Mouse (Mus musculus) heart, embryonic 14.5 days (tissue): ENCODE results near the gene Vipr1. TPM values are rescaled to one million over a fixed set of nuclear protein-coding genes. Genes with fewer than 3 reads are reported as not detected.

ENCODE experiments used
- ATAC-seq: fragments of 200-750 bp; cut with Nextera tagmentation; 2 replicates; pipeline ENCODE4 v1.8.0; 2017; ENCODE audit warnings: low read depth, moderate TSS enrichment; ENCODE audit not compliant: insufficient number of reproducible peaks, insufficient read depth, low FRiP score
- H3K27ac ChIP-seq, 2 experiments: fragments of 200-500 bp in 1 of 2; fragments of 300-500 bp in 1 of 2; sonication (generic) in 1 of 2; replicated peaks in 1 of 2; 2 replicates each; pipeline ENCODE4 v1.5.1; 2012 to 2014; ENCODE audit warnings: low read depth in 2 of 2, low read length in 2 of 2, control low read depth in 1 of 2, mild to moderate bottlenecking in 1 of 2, mixed read lengths in 1 of 2; ENCODE audit not compliant: control insufficient read depth in 1 of 2, insufficient read depth in 1 of 2
- H3K27me3 ChIP-seq: fragments of 300-500 bp; sonication (generic); 2 replicates; pipeline ENCODE4 v1.6.1; 2014; ENCODE audit warnings: mild to moderate bottlenecking, low read length, control low read depth; ENCODE audit not compliant: control insufficient read depth, insufficient read depth
- H3K36me3 ChIP-seq: fragments of 300-500 bp; sonication (generic); 2 replicates; pipeline ENCODE4 v1.6.1; 2014; ENCODE audit warnings: mild to moderate bottlenecking, control low read depth, low read length, mixed read lengths; ENCODE audit not compliant: control insufficient read depth, insufficient read depth
- H3K4me1 ChIP-seq, 2 experiments: fragments of 200-500 bp in 1 of 2; fragments of 300-500 bp in 1 of 2; sonication (generic) in 1 of 2; 2 replicates each; pipeline ENCODE4 v1.6.1; 2012 to 2014; ENCODE audit warnings: low read length in 2 of 2, control low read depth in 1 of 2, mixed read lengths in 1 of 2; ENCODE audit not compliant: control insufficient read depth in 2 of 2, insufficient read depth in 2 of 2
- H3K4me2 ChIP-seq: fragments of 300-500 bp; sonication (generic); 2 replicates; pipeline ENCODE4 v1.6.1; 2014; ENCODE audit warnings: mild to moderate bottlenecking, low read length
- H3K4me3 ChIP-seq, 2 experiments: fragments of 200-500 bp in 1 of 2; fragments of 300-500 bp in 1 of 2; sonication (generic) in 1 of 2; 2 replicates each; pipeline ENCODE4 v1.5.1; 2012 to 2014; ENCODE audit warnings: low read length in 2 of 2, mild to moderate bottlenecking in 2 of 2, control low read depth in 1 of 2, low read depth in 1 of 2, moderate library complexity in 1 of 2; ENCODE audit not compliant: control insufficient read depth in 1 of 2, insufficient read depth in 1 of 2
- H3K9ac ChIP-seq: fragments of 300-500 bp; sonication (generic); 2 replicates; pipeline ENCODE4 v1.6.1; 2014; ENCODE audit warnings: mild to moderate bottlenecking, low read length
- H3K9me3 ChIP-seq: fragments of 300-500 bp; sonication (generic); 2 replicates; pipeline ENCODE4 v1.6.1; 2016; ENCODE audit warnings: low read length, control low read depth; ENCODE audit not compliant: control insufficient read depth
- WGBS: fragments of 180-500 bp; shearing (Covaris S2); extraction: QIAGEN DNeasy Blood & Tissue Kit; methylation state at CpG from one replicate; pipeline ENCODE4 v1.1.7; 2014; 5-methylcytosine and 5-hydroxymethylcytosine counted together
- polyA plus RNA-seq: library from polyadenylated mRNA; unstranded; fragments of >200 nt; fragmentation: Nextera tagmentation; extraction: Ambion mirVana; gene quantifications from 2 replicates; pipeline ENCODE4 v1.2.1, GENCODE M21; 2014

The Vipr1 gene
- polyA plus RNA-seq, 1 experiment from 2014 or later, result 0.11 TPM

- no peaks in the 10 kb centered on the region for H3K9me3 ChIP-seq
- H3K4me1 ChIP-seq, result peaks cover 8 to 9% of the 10 kb centered on the region in 2 experiments
- H3K27me3 ChIP-seq, result peaks cover 3% of the 10 kb centered on the region
- no peaks in the 10 kb centered on the region for H3K36me3 ChIP-seq
- no peak overlapping the region for H3K4me2 ChIP-seq
- ATAC-seq, result no peak
- 49% methylated on average over 3 of the region's 3 CpGs for WGBS
- H3K4me3 ChIP-seq, result no peak overlapping the region
- no peak overlapping the region for H3K9ac ChIP-seq
- H3K27ac ChIP-seq, result no peak overlapping the region
These were observed 26.0 kb upstream of the Vipr1 start for GRCm38 (mm10) chr9:121616471-121616870.

GRCm38 (mm10) chr9:121619441-121619840, 23.1 kb upstream of the Vipr1 start:
- Histone ChIP-seq H3K4me1 (peaks cover 0 to 3% of the 10 kb centered on the region in 2 experiments; a peak in 1 of 4 replicates), H3K9me3 (no peaks in the 10 kb centered on the region), H3K27ac (no peak overlapping the region), H3K4me3 (no peak overlapping the region), H3K4me2 (no peak overlapping the region), H3K27me3 (peaks cover 3% of the 10 kb centered on the region), H3K36me3 (no peaks in the 10 kb centered on the region), H3K9ac (no peak overlapping the region)
- WGBS, result 57% methylated on average over 7 of the region's 7 CpGs
- no peak for ATAC-seq

GRCm38 (mm10) chr9:121623235-121623634, 19.3 kb upstream of the Vipr1 start:
- Histone ChIP-seq H3K36me3 (no peaks in the 10 kb centered on the region), H3K9me3 (no peaks in the 10 kb centered on the region), H3K4me1 (0 out of 4 replicates have a peak, but pooled peaks cover 0 to 3% of the 10 kb centered on the region in 2 experiments), H3K9ac (no peak overlapping the region), H3K27ac (no peak overlapping the region), H3K4me3 (no peak overlapping the region), H3K4me2 (no peak overlapping the region), H3K27me3 (no peaks in the 10 kb centered on the region)
- WGBS, result 91% methylated on average over 4 of the region's 4 CpGs
- ATAC-seq, result no peak

- no peaks in the 10 kb centered on the region for H3K27me3 ChIP-seq
- 90% methylated on average over 2 of the region's 2 CpGs for WGBS
- H3K27ac ChIP-seq, result no peak overlapping the region
- H3K9me3 ChIP-seq, result no peaks in the 10 kb centered on the region
- H3K4me3 ChIP-seq, result no peak overlapping the region
- ATAC-seq, result no peak
- no peaks in the 10 kb centered on the region for H3K36me3 ChIP-seq
- no peak overlapping the region for H3K9ac ChIP-seq
- H3K4me2 ChIP-seq, result no peak overlapping the region
- 0 out of 4 replicates have a peak, but pooled peaks cover 0 to 3% of the 10 kb centered on the region in 2 experiments for H3K4me1 ChIP-seq
These were observed 17.6 kb upstream of the Vipr1 start for GRCm38 (mm10) chr9:121624920-121625319.

GRCm38 (mm10) chr9:121630627-121631026, 11.9 kb upstream of the Vipr1 start:
- H3K4me1 ChIP-seq, result peaks cover 6 to 8% of the 10 kb centered on the region in 2 experiments; a peak in 2 of 4 replicates
- no peak for ATAC-seq
- H3K4me3 ChIP-seq, result no peak overlapping the region
- H3K4me2 ChIP-seq, result no peak overlapping the region
- no peaks in the 10 kb centered on the region for H3K27me3 ChIP-seq
- H3K9me3 ChIP-seq, result no peaks in the 10 kb centered on the region
- no peak overlapping the region for H3K27ac ChIP-seq
- no peak overlapping the region for H3K9ac ChIP-seq
- 89% methylated on average over 1 of the region's 1 CpGs for WGBS
- no peaks in the 10 kb centered on the region for H3K36me3 ChIP-seq

- no peaks in the 10 kb centered on the region for H3K9me3 ChIP-seq
- no peak overlapping the region for H3K4me2 ChIP-seq
- WGBS, result 19% methylated on average over 4 of the region's 4 CpGs
- H3K27ac ChIP-seq, result no peak overlapping the region
- ATAC-seq, result no peak
- no peaks in the 10 kb centered on the region for H3K36me3 ChIP-seq
- peaks cover 10% of the 10 kb centered on the region; the same call in 1 of the 2 replicates for H3K27me3 ChIP-seq
- no peak overlapping the region for H3K9ac ChIP-seq
- H3K4me1 ChIP-seq, result peaks cover 6 to 8% of the 10 kb centered on the region in 2 experiments; a peak in 2 of 4 replicates
- no peak overlapping the region for H3K4me3 ChIP-seq
These were observed 10.6 kb upstream of the Vipr1 start for GRCm38 (mm10) chr9:121631946-121632345.

- 89% methylated on average over 10 of the region's 10 CpGs for WGBS
- no peak overlapping the region for H3K4me2 ChIP-seq
- peaks cover 10% of the 10 kb centered on the region; the same call in 1 of the 2 replicates for H3K27me3 ChIP-seq
- H3K27ac ChIP-seq, result no peak overlapping the region
- no peak overlapping the region for H3K9ac ChIP-seq
- no peak overlapping the region for H3K4me3 ChIP-seq
- H3K4me1 ChIP-seq, result peaks cover 6 to 8% of the 10 kb centered on the region in 2 experiments; a peak in 2 of 4 replicates
- H3K36me3 ChIP-seq, result no peaks in the 10 kb centered on the region
- ATAC-seq, result no peak
- no peaks in the 10 kb centered on the region for H3K9me3 ChIP-seq
These were observed 9.6 kb upstream of the Vipr1 start for GRCm38 (mm10) chr9:121632891-121633290.

- no peak overlapping the region for H3K27ac ChIP-seq
- H3K9ac ChIP-seq, result no peak overlapping the region
- 79% methylated on average over 6 of the region's 6 CpGs for WGBS
- H3K4me1 ChIP-seq, result peaks cover 6 to 8% of the 10 kb centered on the region in 2 experiments; a peak in 2 of 4 replicates
- no peak overlapping the region for H3K4me2 ChIP-seq
- no peaks in the 10 kb centered on the region for H3K9me3 ChIP-seq
- no peak for ATAC-seq
- H3K36me3 ChIP-seq, result no peaks in the 10 kb centered on the region
- peaks cover 10% of the 10 kb centered on the region; the same call in 1 of the 2 replicates for H3K27me3 ChIP-seq
- H3K4me3 ChIP-seq, result no peak overlapping the region
These were observed 9.2 kb upstream of the Vipr1 start for GRCm38 (mm10) chr9:121633306-121633705.
